Mouse (Mus musculus) neural tube, embryonic 11.5 days (tissue): Measurements from ENCODE around the gene Otud7a. TPM values are rescaled to one million over a fixed set of nuclear protein-coding genes. Genes with fewer than 3 reads are reported as not detected.

ENCODE experiments used
- ATAC-seq: fragments of 200-750 bp; cut with Nextera tagmentation; 2 replicates; pipeline ENCODE4 v1.8.0; 2017; ENCODE audit warnings: moderate number of reproducible peaks, mild to moderate bottlenecking, moderate TSS enrichment, moderate library complexity; ENCODE audit not compliant: insufficient read depth, low FRiP score, low TSS enrichment
- DNase-seq: peaks from one replicate; pipeline ENCODE4 v3.0.0-alpha.2; 2015; ENCODE audit warnings: low spot score
- H3K27ac ChIP-seq: fragments of 300-500 bp; sonication (generic); 2 replicates; pipeline ENCODE4 v1.5.1; 2014; ENCODE audit warnings: low read depth, mild to moderate bottlenecking, low read length
- H3K27me3 ChIP-seq: fragments of 300-500 bp; sonication (generic); 2 replicates; pipeline ENCODE4 v1.6.1; 2014; ENCODE audit warnings: mild to moderate bottlenecking, low read length, mixed read lengths; ENCODE audit not compliant: control insufficient read depth, insufficient read depth
- H3K36me3 ChIP-seq: fragments of 300-500 bp; sonication (generic); 2 replicates; pipeline ENCODE4 v1.6.1; 2014; ENCODE audit warnings: mild to moderate bottlenecking, low read length, moderate library complexity, mixed read lengths; ENCODE audit not compliant: control insufficient read depth, insufficient read depth
- H3K4me1 ChIP-seq: fragments of 300-500 bp; sonication (generic); 2 replicates; pipeline ENCODE4 v1.6.1; 2014; ENCODE audit warnings: low read length, mixed read lengths; ENCODE audit not compliant: control insufficient read depth, insufficient read depth
- H3K4me2 ChIP-seq: fragments of 300-500 bp; sonication (generic); 2 replicates; pipeline ENCODE4 v1.6.1; 2014; ENCODE audit warnings: low read depth, mild to moderate bottlenecking, moderate library complexity
- H3K4me3 ChIP-seq: fragments of 300-500 bp; sonication (generic); 2 replicates; pipeline ENCODE4 v1.5.1; 2014; ENCODE audit warnings: low read depth, low read length
- H3K9ac ChIP-seq: fragments of 300-500 bp; sonication (generic); 2 replicates; pipeline ENCODE4 v1.6.1; 2014; ENCODE audit warnings: mild to moderate bottlenecking, low read length
- H3K9me3 ChIP-seq: fragments of 300-500 bp; sonication (generic); 2 replicates; pipeline ENCODE4 v1.6.1; 2016; ENCODE audit warnings: low read length; ENCODE audit not compliant: control insufficient read depth
- WGBS: fragments of 180-500 bp; shearing (Covaris S2); extraction: QIAGEN DNeasy Blood & Tissue Kit; methylation state at CpG from one replicate; pipeline ENCODE4 v1.1.7; 2014; 5-methylcytosine and 5-hydroxymethylcytosine counted together
- polyA plus RNA-seq: library from polyadenylated mRNA; unstranded; fragments of >200 nt; fragmentation: Nextera tagmentation; extraction: Ambion mirVana; gene quantifications from 2 replicates; pipeline ENCODE4 v1.2.1, GENCODE M21; 2014

Otud7a gene
- polyA plus RNA-seq, 1 experiment from 2014 or later: 3.2 TPM

DNA sequence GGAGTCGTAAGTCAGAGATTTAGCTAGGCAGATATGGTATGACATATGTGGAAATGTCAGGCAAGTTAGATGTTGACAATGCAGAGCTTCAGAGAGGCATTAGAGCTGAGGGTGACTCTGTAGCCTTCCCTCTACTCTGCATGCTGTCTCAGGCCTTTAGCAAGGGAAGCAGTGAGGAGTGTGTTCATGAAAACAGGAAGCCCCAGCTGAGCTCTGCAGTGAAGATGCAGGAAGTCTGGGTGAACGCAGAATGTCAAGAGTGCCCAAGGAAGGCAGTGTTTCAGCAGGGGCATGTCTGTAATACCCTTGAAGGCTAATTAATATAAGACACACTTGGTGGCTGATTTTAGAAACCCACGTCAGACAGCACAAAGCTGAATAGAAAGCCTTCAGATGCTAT, 77.9 kb downstream of the Otud7a start:
- Histone ChIP-seq H3K4me2 (no peak overlapping the region), H3K27me3 (no peaks in the 10 kb centered on the region), H3K36me3 (no peaks in the 10 kb centered on the region), H3K9me3 (no peaks in the 10 kb centered on the region), H3K4me1 (no peaks in the 10 kb centered on the region), H3K27ac (no peak overlapping the region), H3K4me3 (no peak overlapping the region), H3K9ac (no peak overlapping the region)
- DNase-seq: no peak
- no peak for ATAC-seq
- 78% methylated on average over 3 of the region's 3 CpGs for WGBS

DNA sequence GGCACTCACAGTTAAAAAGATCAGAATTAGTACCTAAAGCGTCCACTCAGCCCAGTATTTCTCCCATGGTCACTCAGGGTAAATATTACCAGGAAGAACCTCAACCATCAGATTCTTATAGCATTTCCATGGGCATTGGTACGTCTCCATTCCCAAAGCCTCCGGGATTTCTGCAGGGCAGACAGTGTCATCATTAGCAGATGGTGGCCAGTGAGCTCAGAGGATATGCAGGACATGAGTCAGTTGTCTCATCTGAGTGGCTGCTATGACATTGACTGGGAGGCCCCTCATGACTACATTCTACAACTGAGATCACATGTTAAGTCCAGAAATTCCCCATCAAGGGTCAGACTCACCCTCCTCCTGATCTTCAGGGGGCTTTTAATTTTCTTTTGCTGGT, 78.5 kb downstream of the Otud7a start:
- no peaks in the 10 kb centered on the region for H3K36me3 ChIP-seq
- 86% methylated on average over 3 of the region's 3 CpGs for WGBS

DNA sequence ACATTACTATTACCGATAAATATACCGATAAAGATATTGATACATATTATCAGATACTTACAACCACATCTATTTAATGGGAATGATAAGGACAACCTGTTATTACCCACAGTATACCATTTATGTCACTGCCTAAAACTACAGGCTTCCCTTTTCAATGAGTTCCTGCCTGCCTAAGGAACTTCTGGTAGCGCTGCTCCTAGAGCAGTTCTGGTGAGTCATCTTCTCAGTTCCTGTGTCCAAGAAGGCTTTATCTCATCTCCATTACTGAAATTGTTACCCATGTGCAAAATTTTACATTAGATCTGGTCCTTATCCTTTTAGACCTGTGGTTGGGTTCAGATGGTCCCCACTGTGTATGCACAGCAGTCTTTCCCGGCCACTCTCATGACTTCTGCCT, 95.7 kb downstream of the Otud7a start:
- Histone ChIP-seq H3K4me2 (no peak overlapping the region), H3K27me3 (no peaks in the 10 kb centered on the region), H3K4me1 (no peaks in the 10 kb centered on the region), H3K9me3 (no peaks in the 10 kb centered on the region), H3K36me3 (no peaks in the 10 kb centered on the region), H3K27ac (no peak overlapping the region), H3K4me3 (no peak overlapping the region), H3K9ac (no peak overlapping the region)
- WGBS: 94% methylated on average over 4 of the region's 4 CpGs
- ATAC-seq (no peak), DNase-seq (no peak)

More for the DNA sequence above, 78.5 kb downstream of the Otud7a start:
- ATAC-seq (no peak), DNase-seq (no peak)
- H3K4me3 ChIP-seq: no peak overlapping the region
- H3K27ac ChIP-seq: no peak overlapping the region
- H3K9me3 ChIP-seq: no peaks in the 10 kb centered on the region
- H3K9ac ChIP-seq: no peak overlapping the region
- H3K27me3 ChIP-seq: no peaks in the 10 kb centered on the region
- H3K4me1 ChIP-seq: no peaks in the 10 kb centered on the region
- H3K4me2 ChIP-seq: no peak overlapping the region

DNA sequence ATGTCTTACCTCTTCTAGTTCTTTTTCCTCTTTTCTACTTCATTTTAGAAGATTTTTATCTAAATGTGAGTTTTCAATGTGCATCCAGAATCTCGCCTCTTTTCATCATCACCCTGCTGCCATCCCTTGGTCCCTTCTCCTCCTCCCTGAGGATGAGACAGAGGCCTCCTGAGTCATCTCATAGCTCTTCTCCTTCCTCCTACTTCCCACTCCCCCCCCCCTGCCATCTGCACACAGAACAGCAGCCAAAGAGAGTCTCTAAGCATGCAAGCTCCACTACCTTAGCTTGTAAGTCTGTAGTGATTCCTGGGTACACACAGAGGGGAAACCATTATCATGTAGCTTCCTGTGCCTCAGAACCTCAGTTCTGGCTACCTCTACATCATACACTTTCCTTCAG, 109.9 kb downstream of the Otud7a start:
- Histone ChIP-seq H3K27ac (no peak overlapping the region), H3K9ac (no peak overlapping the region), H3K27me3 (no peaks in the 10 kb centered on the region), H3K4me1 (no peaks in the 10 kb centered on the region), H3K36me3 (no peaks in the 10 kb centered on the region), H3K4me3 (no peak overlapping the region), H3K4me2 (no peak overlapping the region), H3K9me3 (no peaks in the 10 kb centered on the region)
- ATAC-seq: no peak
- DNase-seq: no peak
- WGBS: 81% methylated on average over 1 of the region's 1 CpGs

DNA sequence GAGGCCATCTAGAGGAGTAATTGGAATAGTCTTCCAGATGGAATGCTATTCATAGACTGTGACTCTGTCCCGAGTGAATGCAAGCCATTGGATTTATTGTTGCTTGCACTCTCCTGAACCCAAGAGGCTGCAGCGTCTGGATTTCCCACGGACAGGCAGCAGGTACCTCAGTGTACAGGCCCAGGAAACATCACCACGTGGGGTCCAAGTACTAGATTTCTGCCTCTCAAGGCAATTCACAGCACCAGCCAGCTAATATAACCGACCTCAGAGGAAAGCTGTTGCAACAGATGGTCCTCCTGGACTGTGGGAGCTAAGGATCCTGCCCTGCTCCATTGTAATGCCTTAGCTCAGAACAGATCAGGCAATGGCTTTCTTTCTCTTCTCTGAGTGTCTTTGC, 111.8 kb downstream of the Otud7a start:
- 62% methylated on average over 5 of the region's 5 CpGs for WGBS
- Histone ChIP-seq H3K36me3 (no peaks in the 10 kb centered on the region), H3K9ac (no peak overlapping the region), H3K4me2 (no peak overlapping the region), H3K27ac (no peak overlapping the region), H3K4me1 (no peaks in the 10 kb centered on the region), H3K4me3 (no peak overlapping the region), H3K27me3 (no peaks in the 10 kb centered on the region), H3K9me3 (no peaks in the 10 kb centered on the region)
- DNase-seq (no peak), ATAC-seq (no peak)

DNA sequence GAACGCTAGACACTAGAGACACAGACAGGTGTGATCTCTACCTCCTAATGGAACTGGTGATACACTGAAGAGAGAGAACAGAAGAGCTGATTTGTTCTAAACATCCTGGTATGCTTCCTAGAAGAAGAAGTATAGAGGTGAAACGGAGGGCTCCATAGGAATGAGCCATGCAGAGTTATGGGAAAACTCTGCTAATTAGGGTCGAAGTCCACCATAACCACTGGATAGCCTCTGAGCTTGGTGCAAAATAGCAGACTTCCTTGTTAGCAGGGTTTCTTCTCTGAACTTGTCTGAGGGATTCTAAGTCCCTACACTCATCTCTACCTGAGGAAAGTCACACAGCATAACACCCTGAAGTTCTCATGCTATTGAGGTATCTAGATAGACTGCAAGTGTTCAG, 114.4 kb downstream of the Otud7a start:
- Histone ChIP-seq H3K27ac (no peak overlapping the region), H3K4me1 (no peaks in the 10 kb centered on the region), H3K27me3 (no peaks in the 10 kb centered on the region), H3K4me2 (no peak overlapping the region), H3K9ac (no peak overlapping the region), H3K4me3 (no peak overlapping the region), H3K9me3 (no peaks in the 10 kb centered on the region), H3K36me3 (no peaks in the 10 kb centered on the region)
- no peak for ATAC-seq
- DNase-seq: no peak
- WGBS: 83% methylated on average over 3 of the region's 3 CpGs

DNA sequence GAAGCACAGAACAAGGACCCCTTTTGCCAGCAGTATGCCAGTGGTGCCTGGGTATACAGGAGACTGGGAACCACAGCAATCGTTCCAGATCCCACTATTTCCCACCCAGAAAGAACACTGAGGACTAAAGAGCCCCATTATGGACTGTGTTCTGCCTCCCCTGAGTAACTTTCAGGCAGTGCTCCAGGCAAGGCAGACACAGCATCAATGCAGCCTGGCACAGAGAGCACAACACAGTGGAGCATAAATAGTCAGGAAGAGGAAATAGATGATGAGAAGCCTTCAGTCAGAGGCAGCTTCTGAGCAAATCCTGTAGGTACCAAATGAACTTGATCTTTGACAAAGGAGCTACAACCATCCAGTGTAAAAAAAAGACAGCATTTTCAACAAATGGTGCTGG, 115.1 kb downstream of the Otud7a start:
- 79% methylated on average over 1 of the region's 1 CpGs for WGBS
- Histone ChIP-seq H3K4me3 (no peak overlapping the region), H3K9ac (no peak overlapping the region), H3K27ac (no peak overlapping the region), H3K4me2 (no peak overlapping the region), H3K4me1 (no peaks in the 10 kb centered on the region), H3K36me3 (no peaks in the 10 kb centered on the region), H3K27me3 (no peaks in the 10 kb centered on the region), H3K9me3 (no peaks in the 10 kb centered on the region)
- DNase-seq: no peak
- no peak for ATAC-seq

DNA sequence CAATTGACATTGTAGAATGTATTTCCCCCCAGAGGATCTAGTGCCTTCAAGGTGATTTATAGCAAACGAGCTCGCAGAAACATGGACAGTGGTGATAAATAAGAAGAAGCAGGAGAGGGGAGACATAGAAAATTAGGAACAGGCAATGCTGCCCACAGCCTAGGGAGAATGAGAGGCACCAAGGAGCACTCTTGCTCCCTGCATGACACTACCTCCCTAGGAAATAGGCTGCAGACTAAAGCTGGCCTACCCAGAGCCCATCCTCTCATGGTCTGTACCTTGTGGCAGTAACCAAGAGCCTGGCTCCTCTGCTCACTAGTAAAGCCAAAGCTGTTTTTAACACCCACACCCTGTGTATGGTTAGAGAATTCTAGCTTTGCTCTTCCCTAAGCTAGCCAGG, 138.8 kb downstream of the Otud7a start:
- H3K27ac ChIP-seq: no peak overlapping the region
- 0 out of 2 replicates have a peak, but pooled peaks cover 4% of the 10 kb centered on the region for H3K4me1 ChIP-seq
- H3K9me3 ChIP-seq: no peaks in the 10 kb centered on the region
- no peak for ATAC-seq
- H3K4me3 ChIP-seq: no peak overlapping the region
- WGBS: 69% methylated on average over 2 of the region's 2 CpGs
- no peak overlapping the region for H3K4me2 ChIP-seq
- H3K27me3 ChIP-seq: no peaks in the 10 kb centered on the region
- no peak for DNase-seq
- H3K9ac ChIP-seq: no peak overlapping the region
- H3K36me3 ChIP-seq: no peaks in the 10 kb centered on the region

DNA sequence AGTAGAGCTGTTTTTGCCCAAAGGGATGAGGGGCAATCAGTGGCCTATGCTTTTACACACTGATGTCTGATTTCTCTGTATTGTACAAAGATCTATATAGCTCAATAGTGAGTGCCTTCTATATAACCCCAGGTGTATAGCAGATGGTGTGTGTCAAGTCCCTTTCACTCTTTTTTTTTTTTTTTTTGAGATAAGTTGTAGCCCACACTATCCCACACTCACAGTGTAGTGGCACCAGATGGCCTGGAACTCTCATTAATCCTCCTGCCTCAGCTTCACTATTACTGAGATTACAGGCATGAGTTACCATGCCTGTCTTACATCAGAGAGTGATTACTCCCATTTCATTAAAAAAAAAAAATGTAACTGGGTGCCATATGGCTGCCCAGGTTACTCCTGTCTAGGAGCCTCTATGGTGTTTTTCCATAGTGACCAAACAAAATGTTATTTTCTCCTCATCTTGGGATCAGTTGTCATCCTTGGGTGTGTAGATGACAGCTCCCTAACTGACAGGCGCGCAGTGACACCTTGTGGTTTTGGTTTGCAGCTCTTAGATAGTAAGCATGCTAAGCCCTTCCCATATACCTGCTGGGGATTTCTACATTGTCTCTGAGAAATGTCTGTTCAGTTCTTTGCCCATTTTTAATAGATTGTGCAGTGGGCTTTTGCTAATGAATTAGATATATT, 141.8 kb downstream of the Otud7a start:
- 61% methylated on average over 2 of the region's 2 CpGs for WGBS
- ATAC-seq: peak; percentile 50
- H3K4me3 ChIP-seq: no peak overlapping the region

More for the DNA sequence above, 141.8 kb downstream of the Otud7a start:
- Histone ChIP-seq H3K4me2 (no peak overlapping the region), H3K9me3 (no peaks in the 10 kb centered on the region), H3K36me3 (no peaks in the 10 kb centered on the region), H3K9ac (no peak overlapping the region), H3K27ac (no peak overlapping the region), H3K4me1 (0 out of 2 replicates have a peak, but pooled peaks cover 4% of the 10 kb centered on the region), H3K27me3 (no peaks in the 10 kb centered on the region)
- no peak for DNase-seq
